Mouse (Mus musculus) heart, postnatal 25 days (tissue): ENCODE measurements at regions not wholly inside any gene's neighbourhood (a gene's known extent, or its start where the extent isn't known, plus 50 kb on each side); places are given as distances from the start of the nearest gene placed in this dataset.

ENCODE experiments used
- DNase-seq: peaks from one replicate; pipeline ENCODE4 v3.0.0; 2022; ENCODE audit warnings: low spot score
- intact Hi-C: fragments of 180-260 bp; cut with DNase I; formaldehyde crosslinking; loops from one replicate; pipeline ENCODE4 v1.15.1; 2025

GRCm38 (mm10) chr17:14506123-14506522 is 187.9 kb downstream of the Thbs2 start:
- DNase-seq: no peak
- intact Hi-C loops: no loop called here

- peak; percentile 28 for DNase-seq
- intact Hi-C loops: no loop called here
Measured at GRCm38 (mm10) chr17:14505415-14505814, 188.6 kb downstream of the Thbs2 start.

DNA sequence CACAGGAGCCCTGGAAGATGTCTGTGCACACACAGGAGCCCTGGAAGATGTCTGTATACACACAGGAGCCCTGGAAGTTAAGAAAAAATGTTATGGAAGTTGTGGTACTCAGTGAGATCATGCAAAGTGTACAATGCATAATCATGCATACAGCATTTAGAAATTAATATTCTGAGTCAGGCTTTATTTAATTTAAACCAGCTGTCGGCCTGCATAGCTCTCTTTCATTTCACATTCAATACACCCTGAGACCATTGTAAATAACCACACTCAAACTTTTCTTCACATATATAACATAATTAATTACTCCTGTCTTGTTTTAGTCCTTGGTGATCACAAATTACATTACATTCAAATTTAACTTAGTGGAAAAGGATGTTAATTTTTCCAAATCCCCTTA is 190.4 kb downstream of the Thbs2 start:
- no peak for DNase-seq
- intact Hi-C loops: no loop called here

GRCm38 (mm10) chr17:14501341-14501740 is 192.7 kb downstream of the Thbs2 start:
- peak; percentile 17 for DNase-seq
- intact Hi-C loops: no loop called here

GRCm38 (mm10) chr17:14497086-14497485 is 196.9 kb downstream of the Thbs2 start:
- intact Hi-C loops: no loop called here

GRCm38 (mm10) chr17:14493751-14494320 is 200.2 kb downstream of the Thbs2 start:
- intact Hi-C loops: no loop called here
- no peak for DNase-seq

More at GRCm38 (mm10) chr17:14497086-14497485, 196.9 kb downstream of the Thbs2 start:
- no peak for DNase-seq

DNA sequence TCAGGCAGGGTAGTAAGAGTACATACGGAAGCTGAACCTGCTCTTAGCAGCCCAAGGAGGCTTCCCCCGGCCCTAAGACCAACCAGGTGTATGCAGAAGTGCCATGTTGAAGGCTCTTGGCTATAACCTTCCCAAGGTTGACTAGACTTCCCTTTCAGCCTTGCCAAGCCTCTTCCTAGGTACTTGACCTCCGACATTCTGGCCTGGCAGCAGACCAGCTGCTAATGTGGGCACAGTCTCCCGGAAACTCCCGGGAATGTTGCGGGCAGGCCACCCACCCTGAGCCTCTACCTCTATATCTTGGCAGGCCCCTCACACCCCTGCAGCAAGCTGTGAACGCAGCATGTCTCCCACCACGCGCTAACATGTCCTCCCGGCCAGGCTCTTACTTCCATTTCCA is 201.1 kb downstream of the Thbs2 start:
- no peak for DNase-seq
- intact Hi-C loops: no loop called here

DNA sequence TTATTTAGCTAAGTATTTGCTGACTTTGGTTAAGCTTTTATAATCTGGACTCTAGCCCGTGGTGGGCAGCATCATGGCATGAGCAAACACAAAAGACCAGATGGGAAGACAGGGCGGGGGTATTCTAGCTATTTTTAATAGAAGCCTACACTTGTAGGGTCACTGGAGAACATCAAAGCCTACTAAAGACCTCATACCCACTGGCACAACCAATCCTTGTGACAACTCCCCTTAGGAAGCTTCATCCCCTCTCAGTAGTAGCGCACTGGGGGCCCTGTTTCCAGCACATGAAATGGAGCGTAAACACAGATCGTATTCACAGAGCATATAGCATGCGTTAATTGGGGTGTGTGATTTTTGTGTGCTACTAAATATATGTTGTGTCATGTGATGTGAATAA is 202.4 kb downstream of the Smoc2 start:
- DNase-seq: no peak
- intact Hi-C loops: no loop called here

DNA sequence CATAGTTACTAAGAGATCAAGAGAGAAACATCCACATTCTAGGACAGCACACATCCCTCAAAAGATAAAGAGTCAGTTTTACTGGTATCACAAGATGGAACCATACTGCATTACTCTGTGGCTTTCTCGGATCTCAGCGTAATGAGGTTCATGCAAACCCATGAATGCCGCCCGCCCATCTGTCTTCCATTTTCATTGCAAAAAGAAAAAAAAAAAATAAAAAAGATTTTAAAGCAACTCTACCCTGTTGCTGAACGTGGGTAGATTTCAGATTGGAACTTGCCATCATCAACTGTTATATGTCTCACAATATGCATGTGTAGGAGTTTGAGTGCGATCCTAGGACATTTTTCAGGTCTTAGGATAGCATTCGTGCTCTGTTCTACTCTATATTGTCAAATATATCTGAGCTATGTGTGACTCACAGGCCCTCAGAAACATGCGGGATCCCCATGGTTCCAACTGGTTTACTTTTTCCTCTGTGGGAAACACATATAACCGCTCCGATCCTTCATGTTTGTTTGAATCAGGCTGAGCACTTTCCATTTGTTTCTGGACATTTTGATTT is 199.7 kb downstream of the Smoc2 start:
- intact Hi-C loops: no loop called here
- no peak for DNase-seq

- no peak for DNase-seq
- intact Hi-C loops: no loop called here
Measured at GRCm38 (mm10) chr17:14476707-14477106, 197.4 kb downstream of the Smoc2 start.

DNA sequence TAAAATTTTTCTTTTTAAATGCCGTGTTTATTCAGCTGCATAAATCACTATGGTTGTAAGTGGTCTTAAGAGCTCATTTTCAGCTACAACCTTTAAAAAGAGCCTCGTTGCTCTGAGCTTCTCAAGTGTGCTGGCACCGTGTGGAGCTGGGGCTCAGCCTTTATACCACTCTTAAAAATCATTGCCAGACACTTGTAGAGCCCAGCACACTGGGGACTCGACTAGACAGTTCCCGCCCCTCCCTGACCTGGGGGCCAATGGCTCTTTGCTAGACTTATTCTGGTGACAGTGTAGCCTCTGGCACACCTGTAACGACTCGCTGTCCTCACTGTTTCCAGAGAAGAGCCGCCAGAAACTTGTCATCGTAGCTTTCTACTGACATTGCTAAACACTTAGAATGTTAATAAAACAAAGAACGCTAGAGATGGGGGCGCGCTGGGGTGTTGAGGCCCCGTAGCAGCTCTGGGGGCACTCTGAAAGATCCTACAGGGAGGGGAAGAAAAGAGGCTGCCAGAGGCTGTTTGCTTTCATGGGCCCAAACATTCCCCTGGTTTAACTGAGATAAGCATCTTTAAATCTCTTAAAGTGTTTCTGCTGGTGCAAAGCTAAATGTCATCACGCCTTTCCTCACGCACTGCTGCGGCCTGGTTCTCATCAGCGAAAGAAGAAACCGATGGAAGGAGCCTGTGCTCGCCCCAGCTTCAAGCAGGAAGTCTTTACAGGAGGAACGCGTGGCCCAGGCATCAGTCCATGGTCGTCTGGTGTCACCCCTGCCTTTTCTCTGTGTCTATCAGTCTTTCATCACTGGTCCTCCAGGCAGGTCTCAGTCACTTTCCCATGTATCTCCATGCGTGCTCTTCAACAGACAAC is 196.7 kb downstream of the Smoc2 start:
- intact Hi-C loops: no loop called here

DNA sequence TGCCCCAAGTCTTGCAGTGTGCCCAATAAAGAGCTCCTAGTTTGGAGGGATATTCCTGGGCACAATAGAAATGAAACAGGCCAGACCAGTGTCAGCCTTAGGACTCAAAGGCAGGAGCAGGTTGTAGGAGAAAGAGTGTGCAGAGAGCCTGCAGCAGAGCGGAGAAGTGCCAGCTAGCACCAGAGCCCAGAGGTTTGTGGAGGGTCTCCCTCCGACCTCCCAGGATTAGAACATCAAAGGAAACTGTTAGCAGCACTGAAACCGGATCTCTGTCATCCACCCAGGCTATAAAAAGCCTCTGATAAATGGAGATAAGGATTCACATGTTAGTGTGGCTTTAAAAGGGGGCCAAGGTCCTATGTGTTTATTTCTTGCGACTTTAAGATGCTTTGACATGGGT is 196.0 kb downstream of the Smoc2 start:
- DNase-seq: no peak
- intact Hi-C loops: no loop called here

More for the DNA sequence above, 196.7 kb downstream of the Smoc2 start:
- no peak for DNase-seq

GRCm38 (mm10) chr17:14468754-14469488 is 189.6 kb downstream of the Smoc2 start:
- DNase-seq: no peak
- intact Hi-C loops: no loop called here

DNA sequence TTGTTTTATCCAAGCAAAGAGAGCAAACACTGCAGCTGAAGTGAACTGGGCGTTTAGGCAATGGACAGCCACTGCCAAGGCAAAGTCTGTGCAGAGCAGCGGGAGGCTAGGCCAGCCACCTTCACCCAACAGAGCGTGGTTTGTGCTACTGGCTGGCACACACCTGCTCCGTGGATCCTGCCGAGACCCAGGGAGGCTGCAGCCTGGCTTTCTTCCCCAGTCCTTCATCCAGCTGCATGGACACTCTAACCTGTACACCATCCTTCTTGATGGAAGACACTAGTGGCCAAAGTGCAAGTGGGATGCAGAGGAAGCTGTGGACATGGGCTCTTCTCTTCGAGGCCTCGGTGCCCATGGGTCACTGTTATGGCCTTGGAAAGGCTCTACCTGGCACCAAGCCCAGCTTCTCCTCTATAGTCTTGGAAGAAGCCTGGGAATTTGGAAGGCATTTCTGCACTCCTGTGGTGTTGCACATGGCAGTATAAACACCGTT is 176.0 kb downstream of the Smoc2 start:
- no peak for DNase-seq
- intact Hi-C loops: no loop called here
